Mouse (Mus musculus) MEL (cell line): ENCODE data around the gene Xcr1. TPM values are rescaled to one million over a fixed set of nuclear protein-coding genes. Genes with fewer than 3 reads are reported as not detected.

Source experiments
- DNase-seq: peaks from one replicate; pipeline ENCODE4 v3.0.0; 2011; ENCODE audit warnings: low read depth, low spot score
- H3K27ac ChIP-seq: 2 replicates; pipeline ENCODE4 v1.5.1; 2012; ENCODE audit warnings: low read depth, mild to moderate bottlenecking, control low read depth, low read length, moderate library complexity; ENCODE audit not compliant: control insufficient read depth
- H3K27me3 ChIP-seq, 2 experiments: fragments of 150-350 bp in 1 of 2; sonication (generic) in 1 of 2; 2 replicates each; pipeline ENCODE4 v1.6.1; 2012; ENCODE audit warnings: low read length in 2 of 2, mild to moderate bottlenecking in 2 of 2, improper control_type of control experiment in 1 of 2, moderate library complexity in 1 of 2; ENCODE audit not compliant: insufficient read depth in 2 of 2, control insufficient read depth in 1 of 2
- H3K36me3 ChIP-seq, 2 experiments: 2 replicates each; pipeline ENCODE4 v1.6.1; 2012 to 2014; ENCODE audit warnings: low read length in 2 of 2, improper control_type of control experiment in 1 of 2, inconsistent platforms in 1 of 2, mild to moderate bottlenecking in 1 of 2; ENCODE audit not compliant: insufficient read depth in 2 of 2, control insufficient read depth in 1 of 2
- H3K4me1 ChIP-seq, 2 experiments: fragments of 150-350 bp in 1 of 2; sonication (generic) in 1 of 2; 2 replicates each; pipeline ENCODE4 v1.6.1; 2012; ENCODE audit warnings: low read length in 2 of 2, improper control_type of control experiment in 1 of 2, mild to moderate bottlenecking in 1 of 2; ENCODE audit not compliant: insufficient read depth in 2 of 2, control insufficient read depth in 1 of 2
- H3K4me3 ChIP-seq, 2 experiments: fragments of 150-350 bp in 1 of 2; sonication (generic) in 1 of 2; 2 replicates each; pipeline ENCODE4 v1.5.1; 2012; ENCODE audit warnings: low read depth in 2 of 2, low read length in 2 of 2, mild to moderate bottlenecking in 2 of 2, moderate library complexity in 2 of 2, control low read depth in 1 of 2, improper control_type of control experiment in 1 of 2; ENCODE audit not compliant: control insufficient read depth in 1 of 2, insufficient read depth in 1 of 2
- H3K79me2 ChIP-seq: 2 replicates; pipeline ENCODE4 v1.6.1; 2012; ENCODE audit warnings: mild to moderate bottlenecking, low read length, moderate library complexity; ENCODE audit not compliant: control insufficient read depth, poor library complexity, insufficient read depth
- H3K9ac ChIP-seq: 2 replicates; pipeline ENCODE4 v1.6.1; 2012; ENCODE audit warnings: low read depth, mild to moderate bottlenecking, control low read depth, low read length, moderate library complexity; ENCODE audit not compliant: control insufficient read depth, poor library complexity, severe bottlenecking
- H3K9me3 ChIP-seq: fragments of 150-350 bp; sonication (generic); replicated peaks from 2 replicates; pipeline ENCODE4 v1.6.1; 2012; ENCODE audit warnings: mild to moderate bottlenecking, low read length, improper control_type of control experiment, moderate library complexity; ENCODE audit not compliant: insufficient read depth
- BHLHE40 ChIP-seq: IDR thresholded peaks from 2 replicates; pipeline ENCODE4 v1.6.1; 2012; ENCODE audit warnings: low read depth, mild to moderate bottlenecking, inconsistent platforms, low read length, improper control_type of control experiment, borderline replicate concordance
- CHD1 ChIP-seq: IDR thresholded peaks from 2 replicates; pipeline ENCODE4 v1.6.1; 2012; ENCODE audit warnings: low read depth, mild to moderate bottlenecking, inconsistent platforms, low read length, improper control_type of control experiment
- CHD2 ChIP-seq: IDR thresholded peaks from 2 replicates; pipeline ENCODE4 v1.6.1; 2011; ENCODE audit warnings: low read length, improper control_type of control experiment
- CTCF ChIP-seq, 3 experiments: IDR thresholded peaks in 2 of 3; conservative IDR thresholded peaks in 1 of 3; 2 replicates each; pipeline ENCODE4 v1.5.1; 2011 to 2012; ENCODE audit warnings: low read length in 3 of 3, low read depth in 2 of 3, mild to moderate bottlenecking in 2 of 3, improper control_type of control experiment in 1 of 3, inconsistent platforms in 1 of 3, mixed read lengths in 1 of 3, moderate library complexity in 1 of 3; ENCODE audit not compliant: control insufficient read depth in 1 of 3, insufficient read depth in 1 of 3, poor library complexity in 1 of 3, severe bottlenecking in 1 of 3
- EP300 ChIP-seq, 2 experiments: IDR thresholded peaks; 2 replicates each; pipeline ENCODE4 v1.6.1; 2011; ENCODE audit warnings: improper control_type of control experiment in 2 of 2, low read length in 2 of 2, low read depth in 1 of 2, mild to moderate bottlenecking in 1 of 2
- ETS1 ChIP-seq: IDR thresholded peaks from 2 replicates; pipeline ENCODE4 v1.6.1; 2012; ENCODE audit warnings: low read depth, mild to moderate bottlenecking, inconsistent platforms, low read length, improper control_type of control experiment, moderate library complexity
- GABPA ChIP-seq: IDR thresholded peaks from 2 replicates; pipeline ENCODE4 v1.6.1; 2012; ENCODE audit warnings: low read depth, mild to moderate bottlenecking, inconsistent platforms, low read length, improper control_type of control experiment, moderate library complexity
- GATA1 ChIP-seq: IDR thresholded peaks from 2 replicates; pipeline ENCODE4 v1.6.1; 2011; ENCODE audit warnings: low read depth, low read length, improper control_type of control experiment
- HCFC1 ChIP-seq: IDR thresholded peaks from 2 replicates; pipeline ENCODE4 v1.6.1; 2012; ENCODE audit warnings: low read depth, mild to moderate bottlenecking, inconsistent platforms, low read length, improper control_type of control experiment, moderate library complexity
- JUND ChIP-seq: IDR thresholded peaks from 2 replicates; pipeline ENCODE4 v1.6.1; 2011; ENCODE audit warnings: low read depth, mild to moderate bottlenecking, improper control_type of control experiment, low read length
- KAT2A ChIP-seq: conservative IDR thresholded peaks from 2 replicates; pipeline ENCODE4 v1.6.1; 2012; ENCODE audit warnings: low read depth, low read length, improper control_type of control experiment, inconsistent platforms
- MAX ChIP-seq: IDR thresholded peaks from 2 replicates; pipeline ENCODE4 v1.6.1; 2011; ENCODE audit warnings: low read length, improper control_type of control experiment
- MEF2A ChIP-seq: IDR thresholded peaks from 2 replicates; pipeline ENCODE4 v1.6.1; 2014; ENCODE audit warnings: low read depth, mild to moderate bottlenecking, inconsistent platforms, low read length, improper control_type of control experiment; ENCODE audit not compliant: poor library complexity, insufficient replicate concordance, severe bottlenecking; ENCODE audit errors: extremely low read depth
- MXI1 ChIP-seq: IDR thresholded peaks from 2 replicates; pipeline ENCODE4 v1.6.1; 2011; ENCODE audit warnings: mild to moderate bottlenecking, low read depth, low read length, improper control_type of control experiment
- MYB ChIP-seq: IDR thresholded peaks from 2 replicates; pipeline ENCODE4 v1.6.1; 2011; ENCODE audit warnings: mild to moderate bottlenecking, low read depth, low read length, improper control_type of control experiment
- NELFE ChIP-seq: IDR thresholded peaks from 2 replicates; pipeline ENCODE4 v1.6.1; 2011; ENCODE audit warnings: low read depth, low read length, improper control_type of control experiment
- NRF1 ChIP-seq: IDR thresholded peaks from 2 replicates; pipeline ENCODE4 v1.6.1; 2014; ENCODE audit warnings: low read depth, mild to moderate bottlenecking, inconsistent platforms, low read length, improper control_type of control experiment, moderate library complexity; ENCODE audit not compliant: poor library complexity, insufficient read depth, severe bottlenecking
- POLR2AphosphoS5 ChIP-seq: IDR thresholded peaks from 2 replicates; pipeline ENCODE4 v1.6.1; 2012; ENCODE audit warnings: low read depth, borderline replicate concordance, mild to moderate bottlenecking, inconsistent platforms, low read length, moderate library complexity, mixed read lengths
- RAD21 ChIP-seq: IDR thresholded peaks from 2 replicates; pipeline ENCODE4 v1.6.1; 2011; ENCODE audit warnings: mild to moderate bottlenecking, low read depth, low read length, improper control_type of control experiment
- RCOR1 ChIP-seq: IDR thresholded peaks from 2 replicates; pipeline ENCODE4 v1.6.1; 2012; ENCODE audit warnings: low read depth, mild to moderate bottlenecking, inconsistent platforms, low read length, improper control_type of control experiment
- SIN3A ChIP-seq: IDR thresholded peaks from 2 replicates; pipeline ENCODE4 v1.6.1; 2012; ENCODE audit warnings: low read length, improper control_type of control experiment, inconsistent platforms
- TAL1 ChIP-seq: IDR thresholded peaks from 2 replicates; pipeline ENCODE4 v1.6.1; 2012; ENCODE audit warnings: mild to moderate bottlenecking, inconsistent platforms, low read length, moderate library complexity, mixed read lengths
- TBP ChIP-seq: IDR thresholded peaks from 2 replicates; pipeline ENCODE4 v1.8.0; 2011; ENCODE audit warnings: low read depth, low read length, improper control_type of control experiment
- TCF12 ChIP-seq: IDR thresholded peaks from 2 replicates; pipeline ENCODE4 v1.6.1; 2014; ENCODE audit warnings: low read depth, mild to moderate bottlenecking, inconsistent platforms, low read length, improper control_type of control experiment, moderate library complexity
- USF1 ChIP-seq: IDR thresholded peaks from 2 replicates; pipeline ENCODE4 v1.6.1; 2014; ENCODE audit warnings: low read depth, mild to moderate bottlenecking, inconsistent platforms, low read length, improper control_type of control experiment, moderate library complexity
- ZC3H11A ChIP-seq: IDR thresholded peaks from 2 replicates; pipeline ENCODE4 v1.6.1; 2012; ENCODE audit warnings: low read depth, mild to moderate bottlenecking, inconsistent platforms, low read length, improper control_type of control experiment
- ZMIZ1 ChIP-seq: IDR thresholded peaks from 2 replicates; pipeline ENCODE4 v1.6.1; 2012; ENCODE audit warnings: low read depth, mild to moderate bottlenecking, inconsistent platforms, low read length, improper control_type of control experiment, moderate library complexity
- ZNF384 ChIP-seq: IDR thresholded peaks from 2 replicates; pipeline ENCODE4 v1.6.1; 2012; ENCODE audit warnings: low read depth, mild to moderate bottlenecking, inconsistent platforms, low read length, improper control_type of control experiment
- polyA plus RNA-seq, 2 experiments: library from polyadenylated mRNA; stranded (reverse) in 1 of 2; unstranded in 1 of 2; fragments of >175 nt in 1 of 2; fragments of >200 nt in 1 of 2; gene quantifications; 2 replicates each; pipeline versions ENCODE4 v1.2.1 to v1.2.4; 2012; ENCODE audit warnings: low replicate concordance in 2 of 2, low read depth in 1 of 2; ENCODE audit not compliant: insufficient read length in 2 of 2, insufficient read depth in 1 of 2, missing spikeins in 1 of 2
- total RNA-seq: library from RNA; depleted of rRNA; stranded (reverse); fragments of 300-350 nt; gene quantifications from 2 replicates; pipeline ENCODE4 v1.2.3, GENCODE M21; 2012

The Xcr1 gene
- total and polyA plus RNA-seq, 3 experiments, result 0.01 TPM; not detected in 2

- Histone ChIP-seq H3K27me3 (peaks cover 0 to 4% of the 10 kb centered on the region in 2 experiments; a peak in 2 of 4 replicates), H3K4me3 (no peak overlapping the region), H3K9ac (no peak overlapping the region), H3K4me1 (peaks cover 0 to 7% of the 10 kb centered on the region in 2 experiments; a peak in 1 of 4 replicates), H3K27ac (no peak overlapping the region), H3K36me3 (peaks cover 0 to 5% of the 10 kb centered on the region in 2 experiments; a peak in 2 of 4 replicates), H3K9me3 (no peaks in the 10 kb centered on the region), H3K79me2 (no peaks in the 10 kb centered on the region)
- DNase-seq, result no peak
- no peak for TF ChIP-seq MAX
- TF ChIP-seq USF1, result no peak
- no peak for TF ChIP-seq HCFC1
- TF ChIP-seq MEF2A, result no peak
- no peak for TF ChIP-seq TBP
- TF ChIP-seq MYB, result no peak
- TF ChIP-seq ETS1, result no peak
- no peak for TF ChIP-seq KAT2A
- TF ChIP-seq SIN3A, result no peak
- no peak for TF ChIP-seq BHLHE40
- TF ChIP-seq RAD21, result no peak
- TF ChIP-seq EP300 (IDR thresholded peaks at IDR 0.05; ENCODE audit: low read depth in 1 of 2, low read length in 2 of 2), result no peak
- no peak for TF ChIP-seq NRF1
- no peak for TF ChIP-seq CTCF (IDR thresholded peaks at IDR 0.05 in 2 of 3, conservative IDR thresholded peaks at IDR 0.05 in 1 of 3; ENCODE audit: control insufficient read depth in 1 of 3, insufficient read depth in 1 of 3, low read depth in 2 of 3, low read length in 3 of 3, poor library complexity in 1 of 3, severe bottlenecking in 1 of 3)
- TF ChIP-seq GATA1, result no peak
- no peak for TF ChIP-seq POLR2AphosphoS5
- no peak for TF ChIP-seq MXI1
- no peak for TF ChIP-seq JUND
These were observed 5.0 kb downstream of the Xcr1 start for GRCm38 (mm10) chr9:123856836-123857235.

GRCm38 (mm10) chr9:123852449-123853390 is 9.1 kb downstream of the Xcr1 start:
- Histone ChIP-seq H3K27ac (peak overlapping the region; percentile 20), H3K4me3 (peak overlapping the region; percentile 30 to 57), H3K9ac (peak overlapping the region; percentile 52), H3K27me3 (no peaks in the 10 kb centered on the region), H3K4me1 (peaks cover 0 to 17% of the 10 kb centered on the region in 2 experiments; a peak in 3 of 4 replicates), H3K79me2 (peaks cover 2% of the 10 kb centered on the region; the same call in 1 of the 2 replicates), H3K9me3 (no peaks in the 10 kb centered on the region), H3K36me3 (peaks cover 0 to 12% of the 10 kb centered on the region in 2 experiments; a peak in 2 of 4 replicates)
- DNase-seq, result peak; percentile 43
- no peak for TF ChIP-seq MYB
- TF ChIP-seq TAL1, result no peak
- TF ChIP-seq ZNF384, result peak; percentile 77
- TF ChIP-seq CTCF (IDR thresholded peaks at IDR 0.05 in 2 of 3, conservative IDR thresholded peaks at IDR 0.05 in 1 of 3; ENCODE audit: control insufficient read depth in 1 of 3, insufficient read depth in 1 of 3, low read depth in 2 of 3, low read length in 3 of 3, poor library complexity in 1 of 3, severe bottlenecking in 1 of 3), result no peak
- no peak for TF ChIP-seq MXI1
- TF ChIP-seq RCOR1, result peak; percentile 76
- no peak for TF ChIP-seq ZC3H11A
- TF ChIP-seq NELFE, result no peak
- TF ChIP-seq TCF12, result no peak
- no peak; the same call in 1 of the 2 replicates for TF ChIP-seq ZMIZ1
- TF ChIP-seq ETS1, result 0 out of 2 replicates have a peak, but pooled peaks have one; percentile 24
- TF ChIP-seq MEF2A, result no peak
- 0 out of 2 replicates have a peak, but pooled peaks have one; percentile 70 for TF ChIP-seq CHD1
- peak in 1 of 2 experiments; percentile 38; a peak in 2 of 4 replicates for TF ChIP-seq EP300 (IDR thresholded peaks at IDR 0.05; ENCODE audit: low read depth in 1 of 2, low read length in 2 of 2)
- TF ChIP-seq CHD2, result no peak
- no peak for TF ChIP-seq GABPA
- no peak for TF ChIP-seq SIN3A
